Mouse (Mus musculus): Measurements from ENCODE around the gene Cdhr3.

Gene Cdhr3

GRCm38 (mm10) chr12:33071901-33072672 is 20.6 kb downstream of the Cdhr3 start:
- WGBS: 25% methylated on average over 8 of the region's 8 CpGs

GRCm38 (mm10) chr12:33068977-33069376 is 23.7 kb downstream of the Cdhr3 start:
- 90% methylated on average over 2 of the region's 2 CpGs for WGBS

- WGBS: 73% methylated on average over 4 of the region's 4 CpGs
These were observed 26.3 kb downstream of the Cdhr3 start for GRCm38 (mm10) chr12:33066355-33066754.

- 34% methylated on average over 3 of the region's 3 CpGs for WGBS
These were observed 27.5 kb downstream of the Cdhr3 start for GRCm38 (mm10) chr12:33065162-33065561.

DNA sequence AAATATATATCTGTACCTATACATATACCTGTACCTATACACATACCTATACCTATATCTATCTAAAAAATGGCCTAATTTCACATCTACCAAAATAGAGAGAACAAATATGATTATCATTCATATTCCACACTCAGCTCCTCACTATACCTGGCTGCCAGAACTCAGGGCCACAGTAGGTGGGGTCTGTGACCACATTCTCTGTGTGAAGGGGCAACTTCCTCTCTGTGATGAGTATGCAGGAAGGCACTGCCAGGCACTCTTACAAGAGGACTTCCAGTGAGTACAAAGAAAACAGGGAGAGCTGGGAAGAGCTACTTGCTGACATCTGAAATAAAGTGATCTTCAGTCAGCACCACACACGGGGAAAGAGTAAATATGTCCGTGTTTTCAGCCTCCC is 28.4 kb downstream of the Cdhr3 start:
- 34% methylated on average over 2 of the region's 2 CpGs for WGBS

DNA sequence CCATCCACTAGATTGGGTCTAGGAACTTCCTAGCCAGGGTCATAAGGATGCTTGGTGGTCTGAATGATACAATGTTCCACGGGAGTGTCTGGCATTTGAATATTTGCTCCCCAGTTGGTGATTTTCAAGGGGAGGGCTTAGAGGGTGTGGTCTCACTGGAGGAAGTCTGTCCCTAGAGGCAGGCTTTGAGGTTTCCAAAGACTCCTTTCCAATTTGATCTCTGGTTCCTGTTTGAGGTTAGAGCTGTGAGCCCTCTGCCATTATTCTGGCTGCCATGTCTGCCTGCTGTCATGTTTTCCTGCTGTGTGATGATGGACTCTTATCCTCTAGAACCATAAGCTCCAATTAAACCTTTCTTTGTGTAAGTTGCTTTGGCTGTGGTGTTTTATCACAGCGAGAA is 29.4 kb downstream of the Cdhr3 start:
- 81% methylated on average over 2 of the region's 2 CpGs for WGBS

DNA sequence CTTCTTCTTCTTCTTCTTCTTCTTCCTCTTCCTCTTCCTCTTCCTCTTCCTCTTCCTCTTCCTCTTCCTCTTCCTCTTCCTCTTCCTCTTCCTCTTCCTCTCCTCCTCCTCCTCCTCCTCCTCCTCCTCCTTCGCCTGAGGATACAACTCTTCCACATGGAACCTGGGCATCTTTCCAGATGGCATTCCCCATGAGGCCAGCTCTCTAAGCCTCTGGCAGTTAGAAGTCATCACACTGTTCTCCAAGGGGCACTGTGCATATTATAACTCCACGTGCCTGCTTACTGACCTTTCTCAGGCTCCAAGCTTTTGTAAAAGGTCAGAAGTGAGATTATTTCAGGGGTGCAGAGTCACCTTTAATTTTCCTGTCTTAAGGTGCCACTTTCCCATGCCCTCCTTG is 30.3 kb downstream of the Cdhr3 start:
- 52% methylated on average over 2 of the region's 2 CpGs for WGBS

DNA sequence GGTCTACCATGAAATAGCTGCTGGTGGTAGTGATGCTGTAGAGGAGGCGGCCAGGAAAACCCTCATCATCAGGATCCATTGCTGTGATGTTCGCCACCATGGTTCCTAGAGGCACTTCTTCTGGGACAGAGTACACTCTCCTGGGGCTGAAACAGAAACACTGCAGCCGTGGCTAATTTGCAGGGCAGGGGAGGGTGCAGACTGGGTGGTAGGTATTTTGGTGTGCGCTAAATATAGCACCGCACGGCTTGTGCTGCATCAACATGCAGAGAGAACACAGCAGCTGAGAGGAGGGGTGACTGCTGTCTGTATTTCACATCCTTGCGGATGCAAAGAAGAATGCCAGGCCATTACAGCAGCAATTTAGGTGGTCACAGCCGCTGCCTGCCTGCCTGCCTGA is 31.0 kb downstream of the Cdhr3 start:
- 36% methylated on average over 8 of the region's 8 CpGs for WGBS

DNA sequence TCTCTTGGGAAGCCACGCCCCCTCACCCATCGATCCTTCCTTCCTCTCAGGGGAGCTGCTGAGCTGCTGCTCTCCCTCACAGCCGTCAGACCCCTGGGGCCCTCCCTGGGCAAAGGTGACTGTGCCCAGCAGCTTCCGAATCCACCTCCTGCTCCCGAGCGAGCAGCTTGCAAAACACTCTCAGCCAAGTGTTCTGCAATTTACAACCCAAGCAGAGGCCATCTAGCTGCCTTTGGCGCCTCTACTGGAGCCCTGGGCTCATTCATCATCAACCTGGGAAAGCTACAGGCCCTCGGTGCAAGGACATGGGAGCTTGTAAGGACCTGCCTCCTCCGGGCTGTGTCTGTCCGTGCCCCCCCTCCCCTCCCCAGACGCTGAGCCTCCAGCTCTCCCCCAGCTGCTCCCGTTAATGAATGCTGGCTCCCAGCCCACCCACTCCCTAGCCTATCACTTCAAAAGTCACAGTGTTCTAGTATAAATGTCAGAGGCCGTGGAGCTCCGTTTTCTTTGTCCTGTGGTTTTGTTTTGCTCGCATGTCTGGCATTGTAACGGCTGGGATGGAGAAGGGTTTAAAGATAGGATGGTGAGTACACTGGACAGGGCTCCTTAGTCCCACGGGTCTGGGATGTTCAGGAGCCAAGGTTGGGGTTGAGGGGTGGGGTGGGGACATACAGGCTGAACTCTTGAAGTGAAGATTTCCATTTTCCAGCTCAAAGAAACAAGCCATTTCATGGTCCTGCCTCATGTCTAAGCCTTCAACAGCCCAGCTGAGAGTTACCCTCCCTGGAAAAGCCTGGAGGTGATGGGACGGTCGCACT is 35.2 kb downstream of the Cdhr3 start:
- 24% methylated on average over 19 of the region's 19 CpGs for WGBS

GRCm38 (mm10) chr12:33056574-33056973 is 36.1 kb downstream of the Cdhr3 start:
- WGBS: 74% methylated on average over 3 of the region's 3 CpGs

DNA sequence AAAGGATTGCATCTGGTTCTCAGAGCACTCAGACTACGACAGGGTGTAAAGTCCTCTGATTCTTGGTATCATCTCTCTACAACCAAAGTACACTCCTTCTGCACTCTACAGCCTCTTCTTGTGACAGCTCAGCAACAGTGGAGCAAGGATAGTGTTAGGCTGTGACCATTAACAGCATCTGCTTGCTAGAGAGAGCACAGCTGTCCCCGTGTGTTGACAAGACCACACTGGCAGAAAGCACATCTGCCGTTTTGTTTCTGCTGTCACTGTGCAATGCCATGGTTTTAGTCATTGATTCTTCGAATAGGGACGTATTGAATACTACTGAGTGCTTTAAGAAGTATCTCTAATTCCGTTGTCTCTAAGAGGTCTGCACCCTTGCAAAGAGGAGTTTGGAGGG is 36.6 kb downstream of the Cdhr3 start:
- WGBS: 89% methylated on average over 6 of the region's 6 CpGs

GRCm38 (mm10) chr12:33053746-33054145 is 38.9 kb downstream of the Cdhr3 start:
- 87% methylated on average over 13 of the region's 13 CpGs for WGBS

DNA sequence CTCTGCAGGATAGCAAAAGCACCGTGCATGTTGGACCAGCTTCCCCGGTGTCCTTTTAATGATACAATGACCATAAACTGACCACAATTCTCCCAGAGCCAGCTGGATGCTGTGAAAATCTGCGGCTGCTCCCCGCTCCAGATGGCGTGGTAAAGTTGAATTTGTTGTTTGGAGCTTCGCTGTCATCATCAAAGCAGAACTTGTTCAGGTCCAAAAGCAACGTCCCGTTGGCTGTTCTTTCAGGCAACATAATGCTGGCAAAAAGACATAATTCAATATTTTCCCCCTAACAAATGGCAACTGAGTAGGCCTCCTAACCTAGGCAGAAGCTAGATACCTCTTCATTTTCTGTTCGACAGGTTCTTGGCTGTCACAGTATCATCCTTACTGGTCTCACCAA is 39.4 kb downstream of the Cdhr3 start:
- WGBS: 77% methylated on average over 9 of the region's 9 CpGs

DNA sequence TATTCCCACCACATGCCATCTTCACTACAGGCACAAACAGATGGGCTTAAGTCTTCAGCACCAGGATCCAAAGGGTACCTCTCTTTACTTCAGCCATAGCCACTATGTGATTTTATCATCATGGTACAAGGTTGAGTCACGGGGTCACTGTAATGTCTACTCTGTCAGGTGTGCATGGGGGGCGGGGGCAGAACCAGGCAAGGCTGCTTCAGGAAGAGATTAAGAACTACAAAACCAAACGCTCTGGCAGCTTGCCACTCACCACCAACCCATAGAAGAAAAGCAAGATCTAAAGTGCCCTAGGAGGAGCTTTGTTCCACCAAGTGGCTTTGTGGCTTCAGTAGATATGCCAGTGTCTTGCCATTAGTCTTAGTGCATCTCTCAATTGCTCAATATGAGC is 44.3 kb downstream of the Cdhr3 start:
- 95% methylated on average over 3 of the region's 3 CpGs for WGBS

DNA sequence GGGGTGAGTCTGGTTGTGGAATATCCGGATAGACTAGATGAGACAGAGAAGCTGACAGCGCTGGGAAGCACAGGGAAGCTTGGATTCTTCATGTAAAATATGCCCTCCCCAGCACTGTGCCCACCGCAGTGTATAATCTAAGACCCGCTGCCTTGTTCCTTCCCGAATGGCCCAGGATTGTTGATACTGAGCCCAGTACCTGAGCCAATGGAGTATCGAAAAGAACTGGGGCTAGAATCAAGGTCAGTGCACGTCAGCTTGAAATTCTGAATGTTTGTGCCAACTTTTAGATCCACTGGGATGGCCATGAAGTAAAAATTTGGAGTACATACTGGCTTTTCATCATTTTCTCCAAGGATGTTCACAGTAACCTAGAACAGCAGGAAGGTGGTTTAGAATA is 46.2 kb downstream of the Cdhr3 start:
- 62% methylated on average over 7 of the region's 7 CpGs for WGBS

- 47% methylated on average over 16 of the region's 16 CpGs for WGBS
These were observed 46.9 kb downstream of the Cdhr3 start for GRCm38 (mm10) chr12:33045533-33046361.

GRCm38 (mm10) chr12:33041476-33041875 is 51.2 kb downstream of the Cdhr3 start:
- 70% methylated on average over 7 of the region's 7 CpGs for WGBS

DNA sequence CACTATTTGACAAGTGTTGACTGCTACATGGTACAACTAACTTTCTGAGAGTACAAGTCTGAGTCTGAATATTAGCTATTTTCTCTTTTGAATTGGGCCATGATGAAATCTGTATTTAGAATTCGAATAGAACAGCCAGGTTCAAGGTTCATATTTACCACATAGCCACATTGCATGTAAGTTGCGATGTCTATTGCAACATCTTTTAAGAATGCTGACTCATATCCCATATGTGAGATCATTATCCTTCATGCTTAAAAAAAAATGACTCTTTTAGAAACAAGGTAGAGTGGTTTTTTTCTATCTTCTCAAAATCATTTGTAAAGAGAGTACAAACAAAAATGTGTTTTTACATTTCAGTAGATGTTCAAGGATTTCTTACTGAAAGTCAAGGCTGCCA is 51.9 kb downstream of the Cdhr3 start:
- 70% methylated on average over 2 of the region's 2 CpGs for WGBS

- 13% methylated on average over 21 of the region's 21 CpGs for WGBS
These were observed 56.8 kb downstream of the Cdhr3 start for GRCm38 (mm10) chr12:33035719-33036521.

DNA sequence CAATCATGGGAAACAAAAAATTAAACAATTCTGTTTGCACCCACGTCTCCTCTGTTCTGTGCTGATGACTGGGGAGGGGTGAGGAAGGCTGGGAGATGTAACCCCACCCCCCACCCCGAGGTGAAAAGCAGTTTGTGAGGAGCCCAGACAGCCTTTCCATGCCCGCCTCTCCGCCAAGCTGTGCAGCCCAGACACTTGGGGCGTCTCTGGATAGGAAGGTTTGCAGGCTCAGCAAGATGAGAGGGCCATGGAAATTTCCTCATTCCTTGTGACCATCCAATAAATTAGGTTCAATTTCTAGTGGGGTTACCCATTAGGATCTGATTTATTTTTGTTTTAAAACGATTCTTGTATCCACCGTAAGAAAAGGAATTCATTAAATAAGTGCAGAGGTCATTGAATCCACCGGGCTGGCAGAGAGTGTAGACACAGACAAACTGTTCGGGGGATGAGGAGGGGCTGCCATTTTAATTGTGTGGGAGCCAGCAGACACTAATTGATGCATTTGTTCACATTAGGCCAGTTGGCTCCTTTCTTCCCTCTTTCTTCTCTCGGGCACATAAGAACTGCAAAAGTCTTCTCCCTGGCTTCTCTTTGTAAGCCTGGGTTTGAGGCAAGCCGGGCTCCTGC is 57.5 kb downstream of the Cdhr3 start:
- 25% methylated on average over 11 of the region's 11 CpGs for WGBS
